Mouse (Mus musculus) monocyte, adult 5-6 weeks (primary cell): ENCODE data around the gene Taldo1. TPM values are rescaled to one million over a fixed set of nuclear protein-coding genes. Genes with fewer than 3 reads are reported as not detected.

Experiments
- total RNA-seq: library from RNA; stranded (forward); fragments of 200-1000, 200-491, 200-594 nt; gene quantifications from 3 replicates; pipeline ENCODE4 v1.2.3, GENCODE M21; 2017

The Taldo1 gene
- total RNA-seq, 1 experiment from 2014 or later: 1,201 TPM

Other genes with a start within 250 kb of the Taldo1 start
- gene Rnh1, start 219.3 kb upstream of the Taldo1 start, total RNA-seq: 73.1 to 101 TPM (median 77.7 TPM) in 3 replicates
- 22.4 to 25.6 TPM (median 25.2 TPM) in 3 replicates for gene Hras, start 198.2 kb upstream of the Taldo1 start, total RNA-seq
- gene Lrrc56, start 198.0 kb upstream of the Taldo1 start, total RNA-seq: 2.1 to 2.8 TPM (median 2.1 TPM) in 3 replicates
- gene Lmntd2, start 178.1 kb upstream of the Taldo1 start, total RNA-seq: 1.6 TPM in 1 of 3 replicates, not detected in the others
- 1.4 to 11.5 TPM (median 1.9 TPM) in 3 replicates for gene Rassf7, start 176.3 kb upstream of the Taldo1 start, total RNA-seq
- gene Phrf1, start 163.4 kb upstream of the Taldo1 start, total RNA-seq: 51.4 to 90.4 TPM (median 72.9 TPM) in 3 replicates
- 76.2 to 126 TPM (median 78.7 TPM) in 3 replicates for gene Irf7, start 125.7 kb upstream of the Taldo1 start, total RNA-seq
- gene Cdhr5, start 115.4 kb upstream of the Taldo1 start, total RNA-seq: not detected in 3 replicates
- gene Sct, start 113.1 kb upstream of the Taldo1 start, total RNA-seq: not detected in 3 replicates
- gene Drd4, start 100.2 kb upstream of the Taldo1 start, total RNA-seq: not detected in 3 replicates
- gene Deaf1, start 64.5 kb upstream of the Taldo1 start, total RNA-seq: 10.2 to 21.2 TPM (median 16.0 TPM) in 3 replicates
- 2.8 to 16.3 TPM (median 7.1 TPM) in 3 replicates for gene Tmem80, start 64.5 kb upstream of the Taldo1 start, total RNA-seq
- not detected in 3 replicates for gene Eps8l2, start 53.3 kb upstream of the Taldo1 start, total RNA-seq
- 11.4 to 15.3 TPM (median 14.6 TPM) in 3 replicates for gene Gatd1, start 21.9 kb downstream of the Taldo1 start, total RNA-seq
- not detected in 3 replicates for gene Cend1, start 37.3 kb downstream of the Taldo1 start, total RNA-seq
- gene Slc25a22, start 45.7 kb downstream of the Taldo1 start, total RNA-seq: 6.2 to 14.8 TPM (median 7.4 TPM) in 3 replicates
- gene Pidd1, start 51.8 kb downstream of the Taldo1 start, total RNA-seq: 4.5 to 5.9 TPM (median 4.8 TPM) in 3 replicates
- gene Rplp2, start 55.2 kb downstream of the Taldo1 start, total RNA-seq: 2,770 to 3,796 TPM (median 2,928 TPM) in 3 replicates
- 19.7 to 28.0 TPM (median 25.4 TPM) in 3 replicates for gene Pnpla2, start 63.0 kb downstream of the Taldo1 start, total RNA-seq
- not detected in 3 replicates for gene Cracr2b, start 68.9 kb downstream of the Taldo1 start, total RNA-seq
- 17.8 to 40.8 TPM (median 20.7 TPM) in 3 replicates for gene Cd151, start 75.2 kb downstream of the Taldo1 start, total RNA-seq
- 14.0 to 22.2 TPM (median 14.6 TPM) in 3 replicates for gene Polr2l, start 82.9 kb downstream of the Taldo1 start, total RNA-seq
- gene Tspan4, start 83.0 kb downstream of the Taldo1 start, total RNA-seq: 0.95 TPM in 1 of 3 replicates, not detected in the others
- 10.4 to 19.8 TPM (median 13.9 TPM) in 3 replicates for gene Chid1, start 147.7 kb downstream of the Taldo1 start, total RNA-seq
- gene Ap2a2, start 170.0 kb downstream of the Taldo1 start, total RNA-seq: 39.0 to 52.7 TPM (median 48.6 TPM) in 3 replicates